Mouse (Mus musculus) lung, adult 18-20 months (tissue): ENCODE results near the gene Rgsl1.
A peak's percentile ranks its signal among the peaks of the same experiment; 100 is the strongest.

ENCODE experiments used
- DNase-seq, 2 experiments: peaks; one replicate each; pipeline ENCODE4 v3.0.0; 2022; ENCODE audit warnings: mixed read lengths in 2 of 2

Rgsl1 gene

DNA sequence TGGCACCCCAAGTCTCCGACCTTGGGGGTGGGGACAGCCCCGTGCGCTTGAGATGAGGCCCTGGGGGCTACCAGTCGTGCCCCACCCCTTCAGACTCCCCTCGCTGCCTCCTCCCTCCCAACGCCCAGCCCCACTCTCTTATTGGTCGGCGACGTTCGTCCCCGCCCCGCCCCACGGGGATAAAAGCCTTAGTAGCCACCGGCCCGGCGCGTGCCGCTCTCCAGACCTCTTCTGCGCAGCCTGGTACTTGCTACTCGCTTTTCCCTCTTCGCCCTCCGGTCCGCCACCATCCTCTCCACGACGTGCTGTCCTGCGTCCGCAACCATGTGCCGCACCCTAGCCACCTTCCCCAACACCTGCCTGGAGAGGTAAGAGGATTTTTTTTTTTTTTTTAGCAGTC lies 103.8 kb downstream of the Rgsl1 start, which contains the start of gene Rgs16:
TSS of gene Rgs16 (plus strand) at position 205 of the 400 bp plus-strand sequence.
- peak; percentile 65 to 71 for DNase-seq

DNA sequence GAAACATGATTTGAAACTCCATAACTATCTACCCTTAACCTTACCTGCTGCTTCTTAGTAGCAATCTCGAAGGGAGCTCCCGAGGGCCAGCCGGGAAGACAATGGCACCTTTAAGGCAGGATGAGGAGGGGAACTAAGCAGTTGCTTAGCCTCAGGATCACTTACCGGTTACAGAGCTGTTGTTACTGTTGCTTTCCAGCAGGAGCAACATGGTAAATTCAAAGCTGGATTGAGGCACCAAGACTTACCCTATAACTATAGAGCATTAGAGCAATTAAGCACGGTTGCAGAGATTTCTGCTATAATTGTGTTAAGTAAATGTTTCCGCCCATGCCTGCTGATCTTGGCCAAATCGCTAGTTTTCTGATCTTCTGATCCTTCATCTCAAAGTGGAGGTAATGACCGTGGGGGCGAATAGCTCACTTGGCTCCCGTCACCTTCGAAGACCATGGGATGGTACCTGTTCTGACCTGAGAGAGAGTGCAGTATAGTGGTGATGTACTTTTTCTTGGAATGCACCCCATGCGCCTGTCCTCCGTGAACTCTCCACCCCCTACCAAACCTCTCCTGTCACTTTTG lies 104.4 kb downstream of the Rgsl1 start:
- no peak for DNase-seq

DNA sequence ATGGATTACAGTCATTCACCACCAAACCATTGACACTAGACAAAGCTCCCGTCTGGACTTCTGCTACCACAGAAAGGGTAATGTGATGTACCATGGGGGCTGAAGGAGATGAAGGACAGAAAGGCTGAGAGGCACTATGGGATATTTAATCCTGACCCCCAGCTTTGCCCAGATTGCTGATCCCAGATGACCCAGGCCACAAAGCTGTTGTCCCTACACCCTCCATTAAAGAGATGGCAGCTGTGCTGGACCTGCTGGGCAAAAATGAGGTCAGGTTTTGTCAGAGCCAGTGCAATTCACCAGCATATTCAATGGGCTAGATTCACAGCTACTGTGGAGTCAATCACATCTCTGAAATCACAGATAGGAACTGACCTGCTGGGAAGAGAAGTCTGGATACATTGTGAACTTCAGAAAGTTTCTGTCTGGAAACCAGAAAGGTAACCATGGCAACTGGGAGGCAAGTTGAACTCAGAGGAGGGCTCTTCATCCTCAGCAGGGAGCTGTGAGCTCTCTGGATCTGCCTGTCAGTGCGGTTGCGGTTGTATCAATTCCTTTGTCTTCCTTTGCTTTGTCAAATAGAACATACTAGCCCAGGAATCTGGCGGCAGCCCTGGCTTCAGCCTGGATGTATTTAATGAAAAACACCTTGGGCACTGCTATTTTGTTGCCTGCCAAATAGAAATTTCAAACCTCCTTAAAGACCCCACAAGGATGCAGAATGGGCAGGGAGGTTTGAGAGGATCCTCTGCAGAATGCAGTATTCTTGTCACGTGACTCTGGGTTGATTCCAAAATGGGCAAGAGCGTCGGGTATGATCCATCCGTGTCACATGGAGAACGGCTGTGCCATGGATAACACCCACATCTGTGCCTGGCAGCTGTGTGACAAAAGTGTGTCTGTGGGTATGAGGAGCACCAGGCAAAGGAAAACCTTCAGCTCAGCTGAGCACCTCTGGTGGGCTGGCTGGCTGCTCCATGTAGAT lies 106.5 kb downstream of the Rgsl1 start:
- DNase-seq = no peak

DNA sequence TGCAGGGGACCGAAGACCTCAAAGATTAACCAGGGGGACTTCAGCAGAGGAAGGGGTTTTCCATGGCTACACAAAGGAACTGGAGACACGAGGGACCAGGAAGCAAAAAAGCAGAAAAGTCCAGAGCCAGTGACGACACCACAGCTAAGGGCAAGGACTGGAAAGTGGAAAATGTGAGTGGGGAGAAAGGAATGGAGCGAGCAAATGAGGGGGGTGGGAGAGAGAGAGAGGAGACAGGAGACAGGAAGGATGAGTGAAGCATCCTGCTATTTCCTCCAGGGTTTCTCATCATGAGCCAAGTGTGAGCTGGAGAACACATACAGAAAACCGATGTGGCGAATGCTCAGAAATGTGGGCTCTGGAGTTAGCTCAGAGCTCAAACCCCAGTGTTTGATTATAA lies 107.8 kb downstream of the Rgsl1 start:
- no peak for DNase-seq

DNA sequence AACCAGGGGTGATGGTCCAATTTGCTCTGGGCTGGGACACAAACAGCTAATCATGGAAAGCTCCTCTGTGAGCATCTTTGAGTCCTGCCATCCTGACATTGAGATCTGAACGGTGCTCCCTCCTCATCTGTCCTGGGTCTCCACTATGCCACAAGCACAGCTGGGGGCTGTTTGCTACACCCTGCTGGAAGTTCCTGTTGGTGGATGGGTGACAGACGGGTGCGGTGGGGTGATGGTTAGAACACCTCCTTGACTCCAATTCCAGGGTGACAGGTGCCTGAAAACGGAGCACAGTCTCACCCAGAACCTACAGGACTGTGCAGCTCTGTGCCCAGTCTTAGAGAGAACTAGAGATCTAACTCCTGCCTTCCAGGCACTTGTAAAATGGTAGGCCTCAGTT lies 109.1 kb downstream of the Rgsl1 start:
- no peak for DNase-seq

DNA sequence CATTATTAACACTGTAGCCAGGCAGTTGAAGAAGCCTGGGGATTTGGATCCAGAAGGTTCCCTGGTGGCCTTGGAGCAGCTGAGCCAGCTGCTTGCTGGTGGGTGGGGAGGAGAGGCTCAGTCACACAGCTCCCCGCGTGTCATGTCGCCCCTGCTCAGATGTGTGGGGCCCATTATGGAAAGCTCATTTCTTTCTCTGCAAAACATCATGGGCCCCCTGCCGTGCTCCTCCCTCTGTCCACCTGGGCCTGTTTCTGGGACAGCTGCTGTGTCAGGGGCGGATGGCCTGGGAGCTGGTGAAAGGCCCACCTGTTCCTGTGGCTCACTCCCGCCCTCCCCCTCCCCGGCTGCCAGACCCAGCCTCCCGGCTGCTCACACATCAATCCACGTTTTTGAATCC lies 110.8 kb downstream of the Rgsl1 start:
- DNase-seq = no peak

DNA sequence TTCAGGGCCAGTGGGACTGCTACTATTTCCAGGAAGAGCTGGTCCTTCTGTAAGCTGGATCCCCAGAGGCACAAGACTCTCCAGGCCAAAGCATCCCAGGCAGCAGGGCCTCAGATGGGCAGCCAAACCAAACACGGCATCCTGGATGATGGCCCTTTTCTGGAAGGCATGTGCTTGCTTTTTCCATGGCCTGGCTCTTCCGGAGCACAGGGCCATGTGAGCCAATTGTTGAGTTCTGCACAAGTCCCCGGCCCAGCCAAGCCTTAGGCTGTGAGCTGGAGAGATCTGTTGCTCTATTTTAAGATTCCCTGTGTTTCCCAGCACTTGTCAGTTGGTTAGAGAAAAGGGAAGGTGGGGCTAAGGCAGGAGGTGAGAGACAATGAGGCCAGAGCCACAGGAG lies 113.3 kb downstream of the Rgsl1 start:
- no peak for DNase-seq

DNA sequence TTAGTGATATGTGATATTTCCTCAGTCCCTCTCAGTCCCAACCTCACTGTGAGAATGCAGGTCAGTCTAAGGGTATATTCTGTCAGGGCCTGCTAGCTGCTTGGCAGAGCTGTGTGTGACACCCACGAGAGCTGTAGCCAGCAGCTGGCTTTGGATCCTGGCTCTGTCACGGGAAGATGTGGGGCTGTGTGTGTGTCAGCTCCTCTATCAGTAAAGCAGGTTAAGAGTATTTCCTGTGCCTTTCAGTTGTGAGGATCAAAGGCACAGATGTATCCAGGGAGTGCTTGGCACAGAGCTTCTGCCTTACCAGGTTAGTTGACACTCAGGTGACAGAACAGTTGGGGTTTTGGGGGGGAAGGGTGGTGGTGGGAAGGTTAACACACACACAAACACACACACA lies 114.1 kb downstream of the Rgsl1 start:
- no peak for DNase-seq
